Mouse (Mus musculus) limb, embryonic 10.5 days (tissue): ENCODE measurements around the gene Mapk8ip1. TPM values are rescaled to one million over a fixed set of nuclear protein-coding genes. Genes with fewer than 3 reads are reported as not detected.

Experiments used
- DNase-seq: peaks from one replicate; pipeline ENCODE4 v3.0.0-alpha.2; 2017; ENCODE audit warnings: low spot score
- H3K27ac ChIP-seq: fragments of 300-500 bp; sonication (generic); 2 replicates; pipeline ENCODE4 v1.5.1; 2016; ENCODE audit warnings: mild to moderate bottlenecking
- H3K27me3 ChIP-seq: fragments of 300-500 bp; sonication (generic); 2 replicates; pipeline ENCODE4 v1.6.1; 2016; ENCODE audit warnings: low read depth, mild to moderate bottlenecking; ENCODE audit not compliant: poor library complexity, severe bottlenecking
- H3K36me3 ChIP-seq: fragments of 300-500 bp; sonication (generic); 2 replicates; pipeline ENCODE4 v1.6.1; 2016; ENCODE audit warnings: mild to moderate bottlenecking, moderate library complexity
- H3K4me1 ChIP-seq: fragments of 300-500 bp; sonication (generic); 2 replicates; pipeline ENCODE4 v1.6.1; 2016
- H3K4me3 ChIP-seq: fragments of 300-500 bp; sonication (generic); 2 replicates; pipeline ENCODE4 v1.5.1; 2016; ENCODE audit warnings: mild to moderate bottlenecking, moderate library complexity
- H3K9me3 ChIP-seq: fragments of 300-500 bp; sonication (generic); replicated peaks from 2 replicates; pipeline ENCODE4 v1.6.1; 2016; ENCODE audit warnings: mild to moderate bottlenecking
- WGBS: fragments of 180-500 bp; shearing (Covaris S2); methylation state at CpG from one replicate; pipeline ENCODE4 v1.1.7; 2016; 5-methylcytosine and 5-hydroxymethylcytosine counted together
- polyA plus RNA-seq: library from polyadenylated mRNA; unstranded; fragments of >200 nt; fragmentation: Nextera tagmentation; extraction: Ambion mirVana; gene quantifications from 2 replicates; pipeline ENCODE4 v1.2.1, GENCODE M21; 2016

Gene Mapk8ip1
- polyA plus RNA-seq, 1 experiment from 2014 or later, result 36.3 TPM

DNA sequence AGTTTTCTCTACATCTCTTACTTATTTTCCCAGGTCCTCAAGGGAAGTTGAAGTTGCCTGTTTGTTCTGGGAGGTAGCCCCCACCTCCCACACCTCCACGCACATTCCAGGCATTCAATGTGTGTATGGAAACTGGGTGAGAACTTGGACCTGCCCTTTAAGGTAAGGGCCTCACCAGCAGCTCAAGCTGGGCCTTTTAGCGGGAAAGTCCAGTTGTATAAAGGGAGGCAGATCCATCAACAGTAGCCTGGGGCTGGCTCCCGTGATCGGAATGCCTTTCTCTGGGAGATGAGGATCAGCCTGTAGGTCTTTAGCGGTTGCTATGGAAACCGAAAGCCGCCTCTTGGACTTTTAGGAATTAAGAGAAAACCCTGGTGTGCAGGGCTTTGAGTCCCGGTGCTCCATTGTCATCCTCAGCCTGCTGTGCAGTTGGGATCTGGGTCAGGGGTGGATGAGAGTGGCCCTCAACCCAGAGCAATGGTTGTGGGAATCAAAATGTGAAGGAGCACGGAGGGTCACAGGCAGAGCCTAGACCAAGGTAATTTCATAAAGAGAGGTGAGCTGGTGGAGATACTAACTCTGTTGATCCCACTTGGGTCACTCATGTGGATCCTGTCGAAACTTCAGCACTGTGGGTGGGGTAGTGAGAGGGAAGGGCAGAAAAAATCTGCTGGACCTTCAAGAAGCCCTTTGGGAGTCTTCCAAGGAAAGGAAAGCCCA is 28.9 kb downstream of the Mapk8ip1 start:
- DNase-seq, result no peak
- H3K36me3 ChIP-seq, result no peaks in the 10 kb centered on the region
- no peak overlapping the region for H3K27ac ChIP-seq
- peaks cover 71% of the 10 kb centered on the region for H3K4me1 ChIP-seq
- peaks cover 63% of the 10 kb centered on the region for H3K27me3 ChIP-seq
- H3K9me3 ChIP-seq, result no peaks in the 10 kb centered on the region
- H3K4me3 ChIP-seq, result peak overlapping the region; percentile 63; the same call in 1 of the 2 replicates
- WGBS, result 28% methylated on average over 10 of the region's 10 CpGs

DNA sequence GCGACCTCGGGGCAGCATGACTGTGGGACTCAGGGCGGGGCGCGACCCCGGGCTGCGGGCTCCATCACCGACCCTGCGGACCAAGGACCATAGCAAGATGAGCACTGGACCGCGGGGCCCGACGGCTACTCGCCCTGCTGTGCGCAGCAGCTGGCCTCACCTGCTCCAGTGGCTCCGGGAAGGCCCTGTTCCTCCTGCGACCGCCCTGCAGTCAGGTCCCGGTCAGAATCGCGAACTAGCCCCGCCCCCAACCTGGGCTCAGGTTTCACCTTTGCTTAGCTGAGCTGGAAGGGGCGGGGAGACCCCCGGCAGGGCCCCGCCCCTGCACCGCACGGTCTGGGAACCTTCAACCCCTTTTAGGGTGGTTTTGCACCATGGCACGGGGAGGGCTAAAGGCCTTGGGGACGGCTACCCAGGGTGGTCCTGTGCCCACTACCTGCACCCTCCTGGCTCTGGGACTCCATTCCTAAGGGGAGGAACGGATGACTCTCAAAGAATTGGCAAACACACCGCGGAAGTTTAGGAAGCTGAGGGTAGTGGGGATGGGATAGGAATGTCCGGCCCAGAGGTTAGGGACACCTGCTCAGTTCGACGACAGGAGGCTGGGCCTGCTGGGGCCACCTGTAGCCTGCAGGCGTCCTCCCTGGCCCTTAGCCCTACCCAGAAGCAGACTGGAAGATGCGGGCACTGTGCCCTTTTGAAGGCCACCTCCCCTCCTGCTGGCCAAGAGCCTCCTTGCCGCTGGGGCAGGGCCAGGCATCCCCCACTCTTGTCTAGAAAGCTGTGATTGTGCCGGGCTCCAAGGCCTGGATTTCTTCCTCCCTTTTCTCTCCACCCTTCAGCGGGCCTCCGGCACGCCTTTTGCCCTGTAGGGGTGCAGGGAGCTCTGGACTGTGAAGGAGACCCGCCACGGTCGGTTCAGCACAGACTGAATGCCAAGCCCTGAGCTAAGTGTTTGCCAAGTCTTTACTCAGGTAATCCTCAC is 29.9 kb downstream of the Mapk8ip1 start:
- H3K9me3 ChIP-seq, result no peaks in the 10 kb centered on the region
- WGBS, result 4% methylated on average over 45 of the region's 45 CpGs
- H3K27me3 ChIP-seq, result peaks cover 64% of the 10 kb centered on the region
- peak overlapping the region; percentile 63 for H3K4me3 ChIP-seq
- peak overlapping the region; percentile 82 for H3K27ac ChIP-seq
- DNase-seq, result peak; percentile 87
- peaks cover 71% of the 10 kb centered on the region for H3K4me1 ChIP-seq
- H3K36me3 ChIP-seq, result peaks cover 1% of the 10 kb centered on the region; the same call in 1 of the 2 replicates

DNA sequence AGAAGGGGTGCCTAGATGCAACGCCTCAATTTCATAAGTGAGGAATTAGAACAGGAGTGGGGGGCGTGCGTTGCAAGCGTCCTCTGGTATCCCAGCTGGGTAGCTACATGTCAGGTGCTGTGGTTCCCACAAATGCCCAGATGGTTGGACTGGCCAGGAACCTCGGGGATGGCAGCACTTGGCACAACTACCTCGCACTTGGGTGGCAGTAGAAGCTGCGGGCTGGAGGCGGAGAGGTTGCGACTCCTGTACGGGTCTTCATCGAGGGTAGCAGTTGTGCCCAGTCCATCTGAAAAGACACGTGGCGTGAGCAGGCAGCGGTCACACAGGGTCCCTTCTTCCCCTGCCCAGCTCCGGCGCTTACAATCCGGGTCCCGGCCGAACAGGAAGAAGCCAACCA is 30.7 kb downstream of the Mapk8ip1 start:
- peaks cover 64% of the 10 kb centered on the region for H3K27me3 ChIP-seq
- peaks cover 9% of the 10 kb centered on the region; the same call in 1 of the 2 replicates for H3K36me3 ChIP-seq
- H3K9me3 ChIP-seq, result no peaks in the 10 kb centered on the region
- H3K4me1 ChIP-seq, result peaks cover 63% of the 10 kb centered on the region
- peak overlapping the region; percentile 63 for H3K4me3 ChIP-seq
- no peak for DNase-seq
- peak overlapping the region; percentile 82 for H3K27ac ChIP-seq
- WGBS, result 12% methylated on average over 19 of the region's 19 CpGs

GRCm38 (mm10) chr2:92367383-92368029 is 33.6 kb downstream of the Mapk8ip1 start:
- H3K27ac ChIP-seq, result no peak overlapping the region
- 30% methylated on average over 20 of the region's 20 CpGs for WGBS
- H3K4me1 ChIP-seq, result peaks cover 43% of the 10 kb centered on the region
- H3K9me3 ChIP-seq, result no peaks in the 10 kb centered on the region
- no peak overlapping the region for H3K4me3 ChIP-seq
- peaks cover 50% of the 10 kb centered on the region for H3K27me3 ChIP-seq
- DNase-seq, result no peak
- H3K36me3 ChIP-seq, result peaks cover 34% of the 10 kb centered on the region

DNA sequence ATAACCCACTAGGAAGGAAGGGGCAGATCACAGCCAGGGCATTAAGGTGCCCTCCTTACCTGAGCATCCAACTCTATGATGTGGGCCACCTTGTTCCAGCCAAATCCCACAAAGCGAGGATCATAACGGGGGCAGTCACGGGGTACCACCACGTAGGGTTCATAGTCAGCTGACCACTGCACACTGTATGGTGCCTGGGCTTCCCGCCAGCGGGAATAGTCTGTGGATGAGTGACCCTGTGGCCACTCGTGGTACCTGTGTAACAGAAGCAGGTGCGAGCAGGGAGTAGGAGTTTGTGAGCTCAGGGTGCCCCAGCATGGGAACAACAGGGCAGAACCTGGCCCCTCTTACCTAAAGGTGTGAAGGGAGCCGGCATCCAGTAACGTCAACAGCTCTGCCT is 35.5 kb downstream of the Mapk8ip1 start:
- Histone ChIP-seq H3K27ac (no peak overlapping the region), H3K4me1 (peaks cover 23% of the 10 kb centered on the region), H3K36me3 (peaks cover 44% of the 10 kb centered on the region), H3K4me3 (no peak overlapping the region), H3K9me3 (no peaks in the 10 kb centered on the region), H3K27me3 (peaks cover 30% of the 10 kb centered on the region)
- WGBS, result 89% methylated on average over 10 of the region's 10 CpGs
- DNase-seq, result no peak

DNA sequence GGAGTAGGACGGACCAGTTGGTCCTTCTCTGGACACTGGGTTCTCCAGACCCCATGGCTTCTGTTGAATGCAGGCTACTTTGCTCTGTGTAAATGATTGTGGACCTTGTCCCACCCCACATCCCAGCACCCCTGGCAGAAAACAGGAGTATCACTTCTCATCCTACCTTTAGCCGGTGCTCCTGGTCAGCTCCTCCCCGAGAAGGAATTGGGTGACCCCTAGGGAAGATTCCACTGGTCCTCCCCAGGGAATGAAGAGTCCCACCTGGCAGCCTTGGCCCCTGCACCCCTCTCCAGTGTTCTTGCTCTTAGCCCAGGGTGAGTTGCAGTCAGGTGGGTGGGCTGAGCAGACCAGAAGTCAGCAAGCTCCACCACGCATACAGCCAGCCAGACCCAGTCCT is 37.0 kb downstream of the Mapk8ip1 start:
- H3K27me3 ChIP-seq, result peaks cover 16% of the 10 kb centered on the region; the same call in 1 of the 2 replicates
- H3K36me3 ChIP-seq, result peaks cover 59% of the 10 kb centered on the region
- WGBS, result 90% methylated on average over 4 of the region's 4 CpGs
- no peaks in the 10 kb centered on the region for H3K9me3 ChIP-seq
- H3K27ac ChIP-seq, result no peak overlapping the region
- peaks cover 10% of the 10 kb centered on the region for H3K4me1 ChIP-seq
- no peak overlapping the region for H3K4me3 ChIP-seq
- DNase-seq, result no peak

DNA sequence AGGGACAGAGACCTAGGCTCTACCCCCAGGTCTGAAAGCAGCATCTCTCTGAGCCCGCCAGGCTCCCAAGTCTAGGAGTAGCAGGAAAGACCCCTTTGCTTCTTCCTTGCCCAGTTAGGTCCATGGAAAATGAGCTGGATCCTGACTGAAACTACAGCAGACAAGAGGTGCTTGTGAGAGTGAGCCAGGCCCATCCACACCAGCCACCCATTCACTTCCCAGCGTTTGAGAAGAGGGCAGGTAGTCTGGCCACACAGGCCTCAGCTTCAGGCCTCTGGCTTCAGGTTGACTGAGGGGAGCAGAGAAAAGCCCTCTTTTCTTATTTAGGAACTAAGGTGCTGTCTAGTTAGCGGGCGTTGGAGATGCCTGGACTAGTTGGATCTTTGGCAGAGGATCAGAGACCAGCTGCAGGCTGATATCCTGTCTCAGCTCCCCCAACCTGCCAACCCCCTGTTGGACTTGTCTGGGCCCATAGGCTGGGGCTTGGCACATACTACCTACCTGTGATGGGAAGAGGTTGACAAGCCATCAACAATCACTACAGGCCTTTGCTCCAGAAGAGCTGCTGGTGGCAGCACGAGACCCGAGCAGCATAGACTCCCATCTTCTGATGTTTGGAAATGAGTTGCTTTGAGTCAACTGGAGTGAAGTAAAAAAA is 38.4 kb downstream of the Mapk8ip1 start:
- DNase-seq, result no peak
- H3K27me3 ChIP-seq, result 0 out of 2 replicates have a peak, but pooled peaks cover 6% of the 10 kb centered on the region
- H3K9me3 ChIP-seq, result no peaks in the 10 kb centered on the region
- peaks cover 73% of the 10 kb centered on the region for H3K36me3 ChIP-seq
- WGBS, result 92% methylated on average over 6 of the region's 6 CpGs
- peaks cover 9% of the 10 kb centered on the region for H3K4me1 ChIP-seq
- no peak overlapping the region for H3K4me3 ChIP-seq
- no peak overlapping the region for H3K27ac ChIP-seq

DNA sequence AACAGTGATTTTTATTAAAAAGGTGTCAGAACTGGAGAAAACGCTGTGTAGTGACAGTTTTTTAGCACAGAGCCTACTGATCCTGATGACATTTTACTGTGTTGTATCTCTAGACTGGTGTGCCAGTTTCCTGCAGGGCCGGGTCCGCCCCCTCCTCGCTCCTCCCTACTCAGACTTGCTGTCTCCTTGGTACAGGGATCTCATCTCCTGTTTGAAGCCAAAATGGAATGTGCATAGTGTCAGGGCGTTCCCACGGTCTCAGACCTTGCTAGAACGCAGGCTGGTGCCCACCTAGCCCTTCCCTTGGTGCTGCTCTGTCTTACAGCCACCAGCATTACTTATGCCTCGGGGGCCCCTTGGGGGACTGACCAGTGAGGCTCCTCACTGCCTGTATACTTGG is 39.3 kb downstream of the Mapk8ip1 start:
- no peak overlapping the region for H3K4me3 ChIP-seq
- no peaks in the 10 kb centered on the region for H3K27me3 ChIP-seq
- DNase-seq, result no peak
- no peaks in the 10 kb centered on the region for H3K4me1 ChIP-seq
- 87% methylated on average over 8 of the region's 8 CpGs for WGBS
- no peak overlapping the region for H3K27ac ChIP-seq
- H3K9me3 ChIP-seq, result no peaks in the 10 kb centered on the region
- H3K36me3 ChIP-seq, result peaks cover 82% of the 10 kb centered on the region

GRCm38 (mm10) chr2:92360893-92361292 is 40.2 kb downstream of the Mapk8ip1 start:
- no peak for DNase-seq
- WGBS, result 22% methylated on average over 12 of the region's 12 CpGs
- peaks cover 85% of the 10 kb centered on the region for H3K36me3 ChIP-seq

GRCm38 (mm10) chr2:92360186-92360823 is 40.8 kb downstream of the Mapk8ip1 start:
- no peak overlapping the region for H3K27ac ChIP-seq
- no peak for DNase-seq
- H3K36me3 ChIP-seq, result peaks cover 83% of the 10 kb centered on the region
- H3K4me1 ChIP-seq, result no peaks in the 10 kb centered on the region
- WGBS, result 74% methylated on average over 25 of the region's 25 CpGs
- no peaks in the 10 kb centered on the region for H3K27me3 ChIP-seq
- no peak overlapping the region for H3K4me3 ChIP-seq
- H3K9me3 ChIP-seq, result no peaks in the 10 kb centered on the region

More at GRCm38 (mm10) chr2:92360893-92361292, 40.2 kb downstream of the Mapk8ip1 start:
- Histone ChIP-seq H3K27me3 (no peaks in the 10 kb centered on the region), H3K4me1 (no peaks in the 10 kb centered on the region), H3K9me3 (no peaks in the 10 kb centered on the region), H3K27ac (no peak overlapping the region), H3K4me3 (no peak overlapping the region)

DNA sequence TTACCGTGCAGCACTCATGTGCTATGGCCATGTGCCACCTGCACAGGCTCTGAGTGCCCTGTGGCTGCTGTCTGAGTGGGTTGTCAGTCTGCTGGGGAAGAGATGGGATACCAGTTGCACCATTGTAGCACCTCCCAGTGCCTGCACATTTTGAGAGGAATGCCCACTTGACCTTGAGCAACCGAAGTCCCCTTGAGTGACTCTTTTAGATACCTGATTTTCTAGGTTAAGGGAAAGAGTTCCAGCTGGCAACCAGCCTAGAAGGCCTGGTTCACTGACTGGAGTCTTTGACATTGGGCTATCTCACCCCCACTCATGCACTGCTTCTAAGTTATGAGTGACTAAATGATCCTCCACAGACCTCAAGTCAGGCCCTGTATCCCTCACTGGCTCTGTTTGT is 41.8 kb downstream of the Mapk8ip1 start:
- Histone ChIP-seq H3K27ac (no peak overlapping the region), H3K4me1 (peaks cover under 1% of the 10 kb centered on the region; the same call in 1 of the 2 replicates), H3K36me3 (peaks cover 76% of the 10 kb centered on the region), H3K4me3 (no peak overlapping the region), H3K27me3 (no peaks in the 10 kb centered on the region), H3K9me3 (no peaks in the 10 kb centered on the region)
- 93% methylated on average over 2 of the region's 2 CpGs for WGBS
- DNase-seq, result no peak

DNA sequence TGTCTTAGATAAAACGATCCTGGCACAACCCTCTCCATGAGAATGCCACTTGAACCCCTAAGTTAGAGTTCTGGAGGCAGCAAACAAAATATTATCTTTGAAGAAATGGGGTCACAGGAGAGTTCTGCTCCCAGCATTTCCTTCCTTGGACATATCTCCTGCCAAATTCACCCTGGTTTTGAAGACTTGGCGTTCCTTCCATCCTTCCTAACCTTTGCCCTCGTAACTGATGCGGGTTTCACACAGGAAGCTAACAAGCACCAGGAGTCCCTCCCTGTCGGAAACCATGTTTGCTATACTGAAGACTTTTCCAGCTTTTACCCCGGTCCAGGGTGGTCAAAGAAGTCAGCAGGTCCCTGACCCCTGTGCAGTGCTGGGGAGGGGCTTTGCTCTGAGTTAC is 46.8 kb downstream of the Mapk8ip1 start:
- Histone ChIP-seq H3K9me3 (no peaks in the 10 kb centered on the region), H3K27ac (no peak overlapping the region), H3K4me3 (no peak overlapping the region), H3K4me1 (peaks cover 36% of the 10 kb centered on the region), H3K36me3 (peaks cover 71% of the 10 kb centered on the region), H3K27me3 (no peaks in the 10 kb centered on the region)
- WGBS, result 51% methylated on average over 6 of the region's 6 CpGs
- no peak for DNase-seq
